Mouse (Mus musculus) stomach, embryonic 16.5 days (tissue): ENCODE data around the gene Neto2. TPM values are rescaled to one million over a fixed set of nuclear protein-coding genes. Genes with fewer than 3 reads are reported as not detected.

Experiments used
- ATAC-seq: fragments of 200-750 bp; cut with Nextera tagmentation; 2 replicates; pipeline ENCODE4 v1.8.0; 2017; ENCODE audit warnings: moderate number of reproducible peaks, moderate TSS enrichment; ENCODE audit not compliant: insufficient read depth, low FRiP score
- H3K27ac ChIP-seq: fragments of 300-500 bp; sonication (generic); 2 replicates; pipeline ENCODE4 v1.5.1; 2014; ENCODE audit warnings: low read length
- H3K27me3 ChIP-seq: fragments of 300-500 bp; sonication (generic); 2 replicates; pipeline ENCODE4 v1.6.1; 2014; ENCODE audit warnings: low read length, control low read depth, mixed read lengths; ENCODE audit not compliant: control insufficient read depth, insufficient read depth
- H3K36me3 ChIP-seq: fragments of 300-500 bp; sonication (generic); 2 replicates; pipeline ENCODE4 v1.6.1; 2014; ENCODE audit warnings: low read length; ENCODE audit not compliant: control insufficient read depth, insufficient read depth
- H3K4me1 ChIP-seq: fragments of 300-500 bp; sonication (generic); 2 replicates; pipeline ENCODE4 v1.6.1; 2014; ENCODE audit warnings: low read length, control low read depth, mixed read lengths; ENCODE audit not compliant: control insufficient read depth, insufficient read depth
- H3K4me2 ChIP-seq: fragments of 300-500 bp; sonication (generic); 2 replicates; pipeline ENCODE4 v1.6.1; 2014; ENCODE audit warnings: low read depth, low read length, mixed read lengths
- H3K4me3 ChIP-seq: fragments of 300-500 bp; sonication (generic); replicated peaks from 2 replicates; pipeline ENCODE4 v1.5.1; 2014; ENCODE audit warnings: mild to moderate bottlenecking, low read length
- H3K9ac ChIP-seq: fragments of 300-500 bp; sonication (generic); 2 replicates; pipeline ENCODE4 v1.6.1; 2014; ENCODE audit warnings: low read length
- H3K9me3 ChIP-seq: fragments of 300-500 bp; sonication (generic); replicated peaks from 2 replicates; pipeline ENCODE4 v1.6.1; 2016; ENCODE audit warnings: low read length, control low read depth; ENCODE audit not compliant: control insufficient read depth
- WGBS: fragments of 180-500 bp; shearing (Covaris S2); extraction: QIAGEN DNeasy Blood & Tissue Kit; methylation state at CpG from one replicate; pipeline ENCODE4 v1.1.7; 2014; 5-methylcytosine and 5-hydroxymethylcytosine counted together
- polyA plus RNA-seq: library from polyadenylated mRNA; unstranded; fragments of >200 nt; fragmentation: Nextera tagmentation; extraction: Ambion mirVana; gene quantifications from 2 replicates; pipeline ENCODE4 v1.2.1, GENCODE M21; 2015

The Neto2 gene
- polyA plus RNA-seq, 1 experiment from 2014 or later, result 4.7 TPM

DNA sequence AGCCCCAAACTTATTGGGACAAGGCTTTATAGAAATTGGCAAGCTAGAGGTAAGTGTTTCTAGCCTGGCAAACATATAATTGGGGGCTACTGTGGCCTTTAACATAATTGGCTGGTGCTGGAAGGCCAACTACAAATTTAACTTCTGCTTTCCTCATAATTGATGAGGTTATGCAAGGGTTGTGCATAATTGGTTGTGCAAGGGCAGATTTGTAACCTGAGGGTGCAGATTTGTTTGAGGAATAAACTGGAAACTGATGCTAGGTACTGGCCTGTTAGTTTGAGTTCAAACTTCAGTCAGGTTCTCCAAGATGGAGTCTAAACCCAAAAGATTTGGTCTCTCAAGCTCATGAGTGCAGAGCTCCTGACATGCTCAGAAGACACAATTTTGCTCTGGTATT lies 92.9 kb downstream of the Neto2 start:
- no peak overlapping the region for H3K27ac ChIP-seq
- no peaks in the 10 kb centered on the region for H3K4me1 ChIP-seq
- no peak for ATAC-seq

GRCm38 (mm10) chr8:85606974-85607373 lies 93.8 kb downstream of the Neto2 start:
- Histone ChIP-seq H3K4me1 (no peaks in the 10 kb centered on the region), H3K9ac (no peak overlapping the region), H3K27ac (no peak overlapping the region), H3K4me2 (no peak overlapping the region), H3K27me3 (no peaks in the 10 kb centered on the region), H3K36me3 (no peaks in the 10 kb centered on the region), H3K9me3 (no peaks in the 10 kb centered on the region), H3K4me3 (no peak overlapping the region)
- no peak for ATAC-seq
- WGBS, result 87% methylated on average over 1 of the region's 1 CpGs

More for the DNA sequence above, 92.9 kb downstream of the Neto2 start:
- H3K9me3 ChIP-seq, result no peaks in the 10 kb centered on the region
- no peaks in the 10 kb centered on the region for H3K27me3 ChIP-seq
- no peak overlapping the region for H3K9ac ChIP-seq
- H3K4me3 ChIP-seq, result no peak overlapping the region
- no peaks in the 10 kb centered on the region for H3K36me3 ChIP-seq
- H3K4me2 ChIP-seq, result no peak overlapping the region

DNA sequence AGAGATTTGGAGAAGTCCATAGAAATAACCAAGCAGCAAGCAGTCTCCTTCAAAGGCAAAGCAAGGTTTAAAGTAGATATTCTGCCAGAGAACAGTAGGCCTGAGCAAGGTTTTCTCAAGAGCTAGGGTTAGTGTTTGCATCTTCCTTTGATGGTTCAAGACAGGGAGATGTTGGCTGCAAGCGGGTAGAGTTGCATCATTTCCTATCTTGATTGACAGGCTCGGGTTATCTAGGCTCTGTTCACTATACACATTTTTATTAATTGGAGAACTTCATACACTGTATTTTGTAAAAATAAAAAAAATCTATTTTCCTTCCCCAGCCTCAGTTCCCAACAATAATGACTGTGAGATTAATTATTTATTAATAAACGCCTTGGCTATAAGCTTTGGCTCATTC lies 94.2 kb downstream of the Neto2 start:
- no peak overlapping the region for H3K27ac ChIP-seq
- no peak overlapping the region for H3K4me3 ChIP-seq
- WGBS, result 81% methylated on average over 3 of the region's 3 CpGs
- no peak for ATAC-seq
- no peak overlapping the region for H3K9ac ChIP-seq
- H3K27me3 ChIP-seq, result no peaks in the 10 kb centered on the region
- H3K36me3 ChIP-seq, result no peaks in the 10 kb centered on the region
- H3K4me2 ChIP-seq, result no peak overlapping the region
- no peaks in the 10 kb centered on the region for H3K4me1 ChIP-seq
- H3K9me3 ChIP-seq, result no peaks in the 10 kb centered on the region

- Histone ChIP-seq H3K4me2 (no peak overlapping the region), H3K4me1 (no peaks in the 10 kb centered on the region), H3K27me3 (no peaks in the 10 kb centered on the region), H3K27ac (no peak overlapping the region), H3K9me3 (no peaks in the 10 kb centered on the region), H3K9ac (no peak overlapping the region), H3K4me3 (no peak overlapping the region), H3K36me3 (no peaks in the 10 kb centered on the region)
- ATAC-seq, result no peak
- WGBS, result 75% methylated on average over 4 of the region's 4 CpGs
These were observed 96.5 kb downstream of the Neto2 start for GRCm38 (mm10) chr8:85604201-85604600.

DNA sequence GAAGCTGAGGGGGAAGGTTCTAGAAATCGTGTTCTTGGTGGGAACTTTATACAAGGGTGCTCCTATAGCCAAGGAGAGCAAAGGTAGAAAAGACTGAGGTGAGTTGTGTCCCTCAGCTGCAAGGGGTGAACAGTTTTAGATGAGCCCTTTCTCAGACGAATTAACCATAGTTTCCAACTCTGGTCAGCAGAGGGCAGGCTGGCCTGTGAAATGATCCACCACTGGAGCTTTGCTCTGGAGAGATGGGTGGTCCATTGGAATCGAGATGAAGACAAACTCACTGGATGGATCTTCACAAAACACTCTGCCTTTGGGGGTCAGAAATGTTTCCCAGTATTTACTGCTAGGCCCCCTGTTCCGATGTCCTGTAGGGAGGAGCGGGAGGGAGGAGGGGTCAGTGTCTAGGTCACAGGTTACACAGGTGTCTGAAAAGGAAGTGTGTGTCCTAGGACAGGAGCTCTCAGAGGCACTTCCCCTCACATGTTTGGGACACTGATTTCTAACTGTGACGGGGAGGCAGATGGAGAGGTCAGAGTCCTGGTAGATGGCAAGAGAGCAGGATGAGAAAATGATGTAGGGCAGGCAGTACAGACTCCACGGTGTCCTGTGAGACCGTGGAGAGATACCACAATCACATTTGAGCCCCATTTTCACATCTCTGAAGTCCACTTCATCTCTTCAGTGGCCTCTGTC lies 97.4 kb downstream of the Neto2 start:
- Histone ChIP-seq H3K4me2 (no peak overlapping the region), H3K4me1 (no peaks in the 10 kb centered on the region), H3K36me3 (no peaks in the 10 kb centered on the region), H3K4me3 (no peak overlapping the region), H3K9me3 (no peaks in the 10 kb centered on the region), H3K27ac (no peak overlapping the region), H3K9ac (no peak overlapping the region), H3K27me3 (no peaks in the 10 kb centered on the region)
- ATAC-seq, result no peak
- 37% methylated on average over 8 of the region's 8 CpGs for WGBS

- Histone ChIP-seq H3K4me2 (no peak overlapping the region), H3K9me3 (no peaks in the 10 kb centered on the region), H3K4me3 (no peak overlapping the region), H3K4me1 (no peaks in the 10 kb centered on the region), H3K27ac (no peak overlapping the region), H3K9ac (no peak overlapping the region), H3K27me3 (no peaks in the 10 kb centered on the region), H3K36me3 (no peaks in the 10 kb centered on the region)
- WGBS, result 77% methylated on average over 4 of the region's 4 CpGs
- ATAC-seq, result no peak
These were observed 98.0 kb downstream of the Neto2 start for GRCm38 (mm10) chr8:85602737-85603136.

DNA sequence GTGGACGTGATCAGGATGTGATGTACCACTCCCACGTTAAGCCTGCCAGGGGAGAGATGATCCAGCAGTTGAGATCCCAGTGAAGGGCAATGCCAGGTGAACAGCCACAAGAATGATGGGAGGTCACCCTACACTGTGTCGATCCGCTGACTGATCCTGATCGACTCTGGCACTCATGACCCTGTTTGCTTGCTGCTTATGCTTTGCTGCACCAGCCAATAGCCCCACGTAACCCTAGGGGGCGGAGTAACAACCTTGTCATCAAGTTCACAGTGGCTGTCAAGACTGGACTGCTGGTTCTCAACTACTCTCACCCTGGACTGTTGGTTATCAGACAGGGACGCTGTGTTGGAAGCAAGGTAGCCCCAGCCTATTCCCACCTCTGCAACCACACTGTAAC lies 99.0 kb downstream of the Neto2 start:
- Histone ChIP-seq H3K9ac (no peak overlapping the region), H3K4me3 (no peak overlapping the region), H3K4me1 (no peaks in the 10 kb centered on the region), H3K27ac (no peak overlapping the region), H3K4me2 (no peak overlapping the region), H3K36me3 (no peaks in the 10 kb centered on the region), H3K27me3 (no peaks in the 10 kb centered on the region), H3K9me3 (no peaks in the 10 kb centered on the region)
- WGBS, result 76% methylated on average over 8 of the region's 8 CpGs
- ATAC-seq, result no peak

DNA sequence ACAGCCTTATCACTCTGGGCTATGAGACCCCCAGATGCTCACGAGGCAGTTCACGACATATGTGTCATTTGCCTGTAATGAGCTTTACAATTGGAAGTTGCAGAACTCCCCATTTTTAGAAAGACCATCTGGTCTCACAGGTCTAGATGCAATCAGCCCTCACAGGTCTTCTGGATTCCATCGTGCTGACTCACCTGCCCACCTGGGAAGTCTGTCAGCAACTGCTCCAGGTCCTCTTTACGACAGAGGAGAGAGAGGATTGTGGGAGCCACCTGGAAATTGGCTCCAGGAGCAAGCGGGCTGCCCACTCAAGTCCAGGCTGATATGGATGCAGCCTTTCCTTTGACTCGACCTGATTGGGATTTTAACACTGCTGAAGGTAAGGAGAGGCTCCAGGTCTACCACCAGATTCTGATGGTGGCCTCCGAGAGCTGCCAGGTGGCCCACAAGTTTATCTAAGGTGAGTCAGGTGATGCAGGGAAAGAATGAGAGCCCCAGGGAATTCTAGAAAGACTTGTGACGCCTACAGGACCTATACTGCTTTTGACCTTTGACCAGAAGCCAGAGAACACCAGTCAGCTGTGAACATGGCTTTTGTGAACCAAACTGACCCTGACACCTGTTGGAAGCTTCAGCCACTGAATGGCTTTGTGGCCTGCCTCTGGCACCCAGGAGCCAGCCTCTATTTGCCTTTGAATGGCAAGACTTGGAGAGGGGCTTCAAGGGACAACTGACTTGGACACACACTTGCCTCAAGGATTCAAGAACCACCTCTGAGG lies 103.1 kb downstream of the Neto2 start:
- Histone ChIP-seq H3K4me3 (no peak overlapping the region), H3K36me3 (no peaks in the 10 kb centered on the region), H3K9ac (no peak overlapping the region), H3K27me3 (no peaks in the 10 kb centered on the region), H3K4me2 (no peak overlapping the region), H3K4me1 (0 out of 2 replicates have a peak, but pooled peaks cover 4% of the 10 kb centered on the region), H3K27ac (no peak overlapping the region), H3K9me3 (no peaks in the 10 kb centered on the region)
- ATAC-seq, result no peak
- 53% methylated on average over 8 of the region's 8 CpGs for WGBS

GRCm38 (mm10) chr8:85595391-85595790 lies 105.3 kb downstream of the Neto2 start:
- Histone ChIP-seq H3K27ac (no peak overlapping the region), H3K4me3 (no peak overlapping the region), H3K27me3 (no peaks in the 10 kb centered on the region), H3K4me1 (0 out of 2 replicates have a peak, but pooled peaks cover 4% of the 10 kb centered on the region), H3K4me2 (0 out of 2 replicates have a peak overlapping the region, but pooled peaks have one; percentile 4), H3K9me3 (no peaks in the 10 kb centered on the region), H3K36me3 (no peaks in the 10 kb centered on the region), H3K9ac (no peak overlapping the region)
- peak; percentile 69; the same call in 1 of the 2 replicates for ATAC-seq
- 27% methylated on average over 6 of the region's 6 CpGs for WGBS
